Mouse (Mus musculus) gastrocnemius, adult 2 months (tissue): Measurements from ENCODE around the gene Hoxa13. TPM values are rescaled to one million over a fixed set of nuclear protein-coding genes. Genes with fewer than 3 reads are reported as not detected.

Source experiments
- DNase-seq: peaks from one replicate; pipeline ENCODE4 v3.0.0; 2022
- H3K27ac ChIP-seq: fragments of 200-600 bp; 2 replicates; pipeline ENCODE4 v1.8.1; 2022; ENCODE audit warnings: mild to moderate bottlenecking
- H3K4me3 ChIP-seq: fragments of 200-600 bp; 2 replicates; pipeline ENCODE4 v1.8.1; 2022; ENCODE audit warnings: mild to moderate bottlenecking, moderate library complexity
- CTCF ChIP-seq: fragments of 200-600 bp; IDR thresholded peaks from 2 replicates; pipeline ENCODE4 v1.8.1; 2022; ENCODE audit warnings: antibody characterized with exemption, mild to moderate bottlenecking, moderate library complexity
- intact Hi-C: fragments of 180-260 bp; cut with DNase I; formaldehyde crosslinking; loops from one replicate; pipeline ENCODE4 v1.15.1; 2025
- total RNA-seq, 2 experiments: library from RNA; stranded (reverse); gene quantifications; 2 replicates each; pipeline ENCODE4 v1.2.3; 2021

The Hoxa13 gene
- total RNA-seq, 2 experiments from 2014 or later: 1.5 to 3.8 TPM

DNA sequence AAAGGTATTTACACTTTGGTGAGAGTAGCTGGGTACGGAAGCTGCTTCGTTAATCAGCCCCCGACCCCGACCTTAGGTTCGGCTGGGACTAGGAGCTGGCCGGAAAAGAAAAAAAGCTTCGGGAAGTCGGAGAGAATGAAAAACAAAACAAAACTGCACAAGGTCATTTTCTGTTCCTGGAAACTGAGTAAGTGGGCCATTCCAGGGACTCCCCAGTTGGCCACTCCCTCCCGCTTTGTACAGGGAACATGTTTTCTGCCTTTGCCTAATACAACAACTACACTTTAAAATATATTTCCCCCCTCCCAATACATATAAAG is 5.9 kb upstream of the Hoxa13 start:
- Histone ChIP-seq H3K4me3 (no peak overlapping the region), H3K27ac (no peak overlapping the region)
- DNase-seq: no peak
- intact Hi-C loops: no loop called here
- TF ChIP-seq CTCF: no peak

DNA sequence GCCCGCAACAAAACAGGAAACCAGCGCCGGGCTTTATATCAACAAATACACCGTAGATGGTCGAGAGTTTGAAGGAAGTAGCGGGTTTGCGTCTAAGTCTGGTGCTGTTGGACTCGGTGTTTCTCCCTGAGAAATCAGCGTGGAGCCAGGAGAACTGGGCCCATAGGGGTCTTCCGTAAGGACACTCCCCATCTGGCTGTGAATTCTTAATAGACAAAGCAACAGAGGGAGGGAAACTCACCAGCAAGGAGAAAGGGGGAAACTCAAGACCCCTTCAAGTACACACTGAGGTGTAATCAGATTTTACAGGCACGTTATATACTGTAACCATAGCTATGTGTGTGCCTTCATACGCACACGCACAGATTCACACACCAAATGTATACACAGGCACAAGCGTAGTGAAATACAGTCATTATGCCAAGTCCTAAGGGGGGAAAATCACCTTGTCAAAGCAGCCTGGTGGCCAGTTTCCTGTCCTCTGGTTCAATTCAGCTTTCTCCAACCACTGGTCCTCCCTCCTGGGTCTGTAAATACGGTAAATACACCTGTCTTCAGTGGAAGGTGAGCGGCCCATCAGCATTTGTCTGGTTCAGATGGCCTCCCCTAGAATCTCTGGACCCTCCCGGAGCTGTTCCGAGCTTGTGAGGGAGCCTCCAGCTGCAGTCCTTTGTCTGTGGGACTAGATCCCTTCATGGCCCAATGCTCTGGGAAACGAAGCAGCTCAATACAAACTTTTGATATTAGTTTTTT is 5.4 kb upstream of the Hoxa13 start:
- no peak overlapping the region for H3K4me3 ChIP-seq

GRCm38 (mm10) chr6:52265306-52265912 is 4.7 kb upstream of the Hoxa13 start:
- intact Hi-C loops: no loop called here
- Histone ChIP-seq H3K4me3 (no peak overlapping the region), H3K27ac (no peak overlapping the region)
- no peak for DNase-seq
- no peak for TF ChIP-seq CTCF

More for the DNA sequence above, 5.4 kb upstream of the Hoxa13 start:
- no peak for DNase-seq
- no peak overlapping the region for H3K27ac ChIP-seq
- no peak for TF ChIP-seq CTCF
- intact Hi-C loops: no loop called here

GRCm38 (mm10) chr6:52264106-52264790 is 3.6 kb upstream of the Hoxa13 start:
- Histone ChIP-seq H3K27ac (no peak overlapping the region), H3K4me3 (no peak overlapping the region)
- no peak for DNase-seq
- intact Hi-C loops: no loop called here
- TF ChIP-seq CTCF: no peak

GRCm38 (mm10) chr6:52263321-52263585 is 2.6 kb upstream of the Hoxa13 start:
- no peak for TF ChIP-seq CTCF
- no peak for DNase-seq
- intact Hi-C loops: no loop called here
- no peak overlapping the region for H3K27ac ChIP-seq
- H3K4me3 ChIP-seq: no peak overlapping the region

DNA sequence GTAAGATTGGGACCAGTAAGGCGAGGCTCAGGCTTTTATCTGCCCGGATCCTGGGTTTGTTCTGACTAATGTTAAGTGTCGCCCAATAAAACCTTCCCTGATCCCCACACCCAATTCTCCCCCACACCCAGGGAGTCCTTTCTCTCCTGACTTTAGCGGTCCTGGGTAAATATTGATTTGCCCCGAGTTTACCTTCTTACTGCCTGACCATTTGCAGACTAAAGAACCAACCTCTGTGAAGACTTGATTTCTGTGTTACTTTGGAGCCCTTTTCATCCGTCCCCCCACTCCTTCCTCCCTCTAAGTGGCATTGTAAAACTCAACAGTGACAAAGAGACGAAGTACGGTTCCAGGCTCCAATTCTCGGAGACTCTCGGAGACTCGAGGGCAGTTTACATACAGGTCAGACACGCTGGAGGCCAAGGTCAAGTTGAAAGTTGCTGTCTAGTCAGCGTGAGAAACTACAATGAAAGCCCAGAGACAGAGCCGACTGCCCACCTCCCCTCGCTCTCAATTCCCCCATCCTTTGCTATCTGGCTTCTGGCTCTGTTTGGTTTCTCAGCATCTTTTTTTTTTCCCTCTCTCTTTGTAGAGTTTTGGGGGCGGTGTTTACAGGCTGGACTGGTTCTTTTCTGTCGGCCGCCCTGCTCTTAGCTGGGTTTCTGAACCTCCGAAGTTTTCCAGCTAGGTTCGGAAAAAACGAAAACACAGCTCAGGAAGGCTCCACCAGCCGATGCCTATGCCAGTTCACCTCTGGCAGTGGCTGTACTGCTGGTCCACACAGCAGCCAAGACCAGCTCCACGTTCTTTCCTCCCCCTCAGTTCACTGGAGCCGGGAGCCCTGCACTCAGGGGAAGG is 2.0 kb upstream of the Hoxa13 start:
- no peak overlapping the region for H3K27ac ChIP-seq
- no peak for TF ChIP-seq CTCF
- no peak overlapping the region for H3K4me3 ChIP-seq
- no peak for DNase-seq
- intact Hi-C loops: no loop called here

DNA sequence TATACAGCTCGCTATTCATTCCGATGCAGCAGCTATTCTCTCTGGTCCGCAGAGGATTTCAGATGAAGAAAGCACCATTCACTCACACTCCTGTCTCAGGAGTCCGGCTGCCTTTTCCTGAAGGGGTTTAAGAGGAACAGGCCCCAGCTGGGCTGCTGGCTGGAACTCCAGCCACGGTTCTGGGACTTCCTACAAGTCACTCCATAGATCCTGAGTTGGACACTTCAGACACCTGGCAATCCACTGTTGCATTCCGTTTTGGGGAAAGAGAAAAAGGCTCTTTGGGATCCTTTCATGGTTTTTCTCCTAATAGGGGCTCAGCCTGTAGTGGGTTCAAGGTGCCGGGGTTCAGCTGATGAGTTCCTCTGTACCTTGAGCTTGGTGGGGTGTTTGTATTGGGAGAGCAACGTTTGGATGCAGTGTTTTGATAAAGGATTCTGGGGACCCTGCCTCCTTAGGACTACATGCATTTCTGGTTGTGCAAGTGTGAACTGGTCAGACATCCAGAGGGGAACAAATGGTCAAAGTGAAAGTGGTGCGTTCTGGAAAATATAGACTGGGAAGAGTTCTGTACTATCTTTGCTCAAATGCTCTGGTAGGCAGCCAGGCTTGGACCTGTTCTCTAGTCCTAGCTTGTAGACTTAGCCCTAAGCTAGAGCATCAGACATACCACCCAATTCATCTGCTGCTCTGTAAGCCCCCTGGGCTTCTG is 1.2 kb upstream of the Hoxa13 start:
- intact Hi-C loops: no loop called here
- no peak overlapping the region for H3K4me3 ChIP-seq

GRCm38 (mm10) chr6:52259811-52260261 is 844 bp downstream of the Hoxa13 start:
- no peak; the same call in 1 of the 2 replicates for TF ChIP-seq CTCF
- peak overlapping the region; percentile 79 for H3K27ac ChIP-seq
- peak; percentile 51 for DNase-seq
- intact Hi-C loops: loop anchor here (2.0 to 5.0 kb wide), 2 partner anchors 317 to 465 kb away; no protein-coding TSS in a partner anchor
- peak overlapping the region; percentile 77 for H3K4me3 ChIP-seq

More for the DNA sequence above, 1.2 kb upstream of the Hoxa13 start:
- no peak for TF ChIP-seq CTCF
- no peak for DNase-seq
- H3K27ac ChIP-seq: no peak overlapping the region

- intact Hi-C loops: loop anchor here (2.0 to 5.0 kb wide), 2 partner anchors 318 to 466 kb away; no protein-coding TSS in a partner anchor
- Histone ChIP-seq H3K27ac (peak overlapping the region; percentile 79), H3K4me3 (peak overlapping the region; percentile 77)
- no peak for DNase-seq
- no peak for TF ChIP-seq CTCF
Measured at GRCm38 (mm10) chr6:52259081-52259790, 1.4 kb downstream of the Hoxa13 start.

DNA sequence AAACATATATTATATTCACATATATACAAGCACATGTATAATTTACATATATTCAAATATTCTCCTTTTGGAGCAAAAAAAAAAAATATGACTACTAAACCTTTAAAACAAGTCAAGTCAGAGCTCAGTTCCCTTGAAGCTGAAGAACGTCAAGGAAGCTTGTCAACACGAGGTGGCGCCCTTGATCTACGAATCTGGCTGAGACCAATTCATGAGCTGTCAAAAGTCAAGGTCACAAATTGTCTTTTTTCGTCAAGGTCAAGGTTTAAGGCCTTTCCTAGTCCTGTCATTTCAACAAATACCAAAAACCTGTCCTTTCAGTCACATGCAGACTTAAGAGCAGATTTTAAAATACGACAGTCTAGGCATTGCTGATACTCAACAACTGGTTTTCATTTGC is 3.7 kb downstream of the Hoxa13 start:
- no peak overlapping the region for H3K4me3 ChIP-seq
- H3K27ac ChIP-seq: no peak overlapping the region
- TF ChIP-seq CTCF: peak; percentile 85
- DNase-seq: peak; percentile 88
- intact Hi-C loops: loop anchor here (1.0 to 5.0 kb wide), 3 partner anchors 320 to 662 kb away; no protein-coding TSS in a partner anchor
